Mouse (Mus musculus) midbrain, embryonic 11.5 days (tissue): ENCODE measurements around the gene Gpd2. TPM values are rescaled to one million over a fixed set of nuclear protein-coding genes. Genes with fewer than 3 reads are reported as not detected.

ENCODE experiments used
- ATAC-seq: fragments of 200-750 bp; cut with Nextera tagmentation; 2 replicates; pipeline ENCODE4 v1.8.0; 2017; ENCODE audit warnings: moderate TSS enrichment, moderate library complexity; ENCODE audit not compliant: low FRiP score
- DNase-seq: peaks from one replicate; pipeline ENCODE4 v3.0.0; 2015; ENCODE audit warnings: low spot score; ENCODE audit errors: missing footprints
- H3K27ac ChIP-seq: fragments of 300-500 bp; sonication (generic); 2 replicates; pipeline ENCODE4 v1.5.1; 2014; ENCODE audit warnings: low read depth, low read length
- H3K27me3 ChIP-seq: fragments of 300-500 bp; sonication (generic); 2 replicates; pipeline ENCODE4 v1.6.1; 2014; ENCODE audit warnings: mild to moderate bottlenecking, low read length, moderate library complexity, mixed read lengths; ENCODE audit not compliant: control insufficient read depth, insufficient read depth
- H3K36me3 ChIP-seq: fragments of 300-500 bp; sonication (generic); 2 replicates; pipeline ENCODE4 v1.6.1; 2014; ENCODE audit warnings: mild to moderate bottlenecking, low read length, moderate library complexity, mixed read lengths; ENCODE audit not compliant: control insufficient read depth, insufficient read depth
- H3K4me1 ChIP-seq: fragments of 300-500 bp; sonication (generic); 2 replicates; pipeline ENCODE4 v1.6.1; 2014; ENCODE audit warnings: low read length; ENCODE audit not compliant: control insufficient read depth, insufficient read depth
- H3K4me2 ChIP-seq: fragments of 300-500 bp; sonication (generic); 2 replicates; pipeline ENCODE4 v1.6.1; 2014; ENCODE audit warnings: mild to moderate bottlenecking, moderate library complexity
- H3K4me3 ChIP-seq: fragments of 300-500 bp; sonication (generic); 2 replicates; pipeline ENCODE4 v1.5.1; 2014; ENCODE audit warnings: low read depth, low read length
- H3K9ac ChIP-seq: fragments of 300-500 bp; sonication (generic); 2 replicates; pipeline ENCODE4 v1.6.1; 2014; ENCODE audit warnings: low read length
- H3K9me3 ChIP-seq: fragments of 300-500 bp; sonication (generic); 2 replicates; pipeline ENCODE4 v1.6.1; 2016; ENCODE audit warnings: low read length; ENCODE audit not compliant: control insufficient read depth
- WGBS: fragments of 180-500 bp; shearing (Covaris S2); extraction: QIAGEN DNeasy Blood & Tissue Kit; methylation state at CpG from one replicate; pipeline ENCODE4 v1.1.7; 2014; 5-methylcytosine and 5-hydroxymethylcytosine counted together
- polyA plus RNA-seq: library from polyadenylated mRNA; unstranded; fragments of >200 nt; fragmentation: Nextera tagmentation; extraction: Ambion mirVana; gene quantifications from 2 replicates; pipeline ENCODE4 v1.2.1, GENCODE M21; 2014

Gpd2 gene
- polyA plus RNA-seq, 1 experiment from 2014 or later: 15.8 TPM

GRCm38 (mm10) chr2:57375138-57375837 lies 137.9 kb downstream of the Gpd2 start:
- Histone ChIP-seq H3K4me1 (peaks cover 24% of the 10 kb centered on the region), H3K27ac (no peak overlapping the region), H3K4me2 (no peak overlapping the region)

GRCm38 (mm10) chr2:57378147-57378889 lies 140.9 kb downstream of the Gpd2 start:
- Histone ChIP-seq H3K9me3 (no peaks in the 10 kb centered on the region), H3K4me3 (no peak overlapping the region), H3K4me1 (peaks cover 24% of the 10 kb centered on the region), H3K9ac (no peak overlapping the region), H3K36me3 (no peaks in the 10 kb centered on the region), H3K4me2 (peak overlapping the region; percentile 23; the same call in 1 of the 2 replicates), H3K27me3 (no peaks in the 10 kb centered on the region; the same call in 1 of the 2 replicates), H3K27ac (no peak overlapping the region)
- ATAC-seq (peak; percentile 36), DNase-seq (peak; percentile 89)
- 5% methylated on average over 8 of the region's 8 CpGs for WGBS

More at GRCm38 (mm10) chr2:57375138-57375837, 137.9 kb downstream of the Gpd2 start:
- Histone ChIP-seq H3K36me3 (no peaks in the 10 kb centered on the region), H3K4me3 (no peak overlapping the region), H3K9me3 (no peaks in the 10 kb centered on the region), H3K27me3 (no peaks in the 10 kb centered on the region), H3K9ac (no peak overlapping the region)
- ATAC-seq (peak; percentile 31), DNase-seq (no peak)
- 74% methylated on average over 7 of the region's 7 CpGs for WGBS

GRCm38 (mm10) chr2:57384625-57385024 lies 147.2 kb downstream of the Gpd2 start:
- 83% methylated on average over 2 of the region's 2 CpGs for WGBS
- Histone ChIP-seq H3K4me3 (no peak overlapping the region), H3K27me3 (no peaks in the 10 kb centered on the region; the same call in 1 of the 2 replicates), H3K9me3 (no peaks in the 10 kb centered on the region), H3K27ac (no peak overlapping the region), H3K36me3 (no peaks in the 10 kb centered on the region), H3K4me1 (peaks cover 17% of the 10 kb centered on the region), H3K9ac (no peak overlapping the region), H3K4me2 (no peak overlapping the region)
- DNase-seq (no peak), ATAC-seq (no peak)

GRCm38 (mm10) chr2:57387816-57388215 lies 150.4 kb downstream of the Gpd2 start:
- Histone ChIP-seq H3K9ac (no peak overlapping the region; the same call in 1 of the 2 replicates), H3K9me3 (peaks cover 2% of the 10 kb centered on the region; the same call in 1 of the 2 replicates), H3K27me3 (no peaks in the 10 kb centered on the region), H3K27ac (peak overlapping the region; percentile 71), H3K4me3 (no peak overlapping the region), H3K4me2 (peak overlapping the region; percentile 17; the same call in 1 of the 2 replicates), H3K4me1 (peaks cover 17% of the 10 kb centered on the region), H3K36me3 (no peaks in the 10 kb centered on the region)
- ATAC-seq (peak; percentile 95), DNase-seq (peak; percentile 94)
- WGBS: 8% methylated on average over 7 of the region's 7 CpGs

GRCm38 (mm10) chr2:57395071-57395470 lies 157.6 kb downstream of the Gpd2 start:
- WGBS: 89% methylated on average over 4 of the region's 4 CpGs
- ATAC-seq: no peak
- DNase-seq: no peak
- H3K9me3 ChIP-seq: peaks cover 2% of the 10 kb centered on the region; the same call in 1 of the 2 replicates
- no peak overlapping the region for H3K27ac ChIP-seq
- no peak overlapping the region for H3K4me2 ChIP-seq
- no peak overlapping the region for H3K4me3 ChIP-seq
- H3K27me3 ChIP-seq: no peaks in the 10 kb centered on the region
- no peaks in the 10 kb centered on the region for H3K36me3 ChIP-seq
- no peak overlapping the region for H3K9ac ChIP-seq
- no peaks in the 10 kb centered on the region for H3K4me1 ChIP-seq

GRCm38 (mm10) chr2:57396061-57396460 lies 158.6 kb downstream of the Gpd2 start:
- H3K36me3 ChIP-seq: no peaks in the 10 kb centered on the region
- DNase-seq (no peak), ATAC-seq (no peak)
- no peak overlapping the region for H3K4me3 ChIP-seq
- no peaks in the 10 kb centered on the region for H3K9me3 ChIP-seq
- no peaks in the 10 kb centered on the region for H3K27me3 ChIP-seq
- H3K4me2 ChIP-seq: no peak overlapping the region
- H3K4me1 ChIP-seq: no peaks in the 10 kb centered on the region
- no peak overlapping the region for H3K27ac ChIP-seq
- no peak overlapping the region for H3K9ac ChIP-seq
- WGBS: 90% methylated on average over 13 of the region's 13 CpGs

GRCm38 (mm10) chr2:57397727-57398126 lies 160.3 kb downstream of the Gpd2 start:
- Histone ChIP-seq H3K4me1 (no peaks in the 10 kb centered on the region), H3K9ac (no peak overlapping the region)
- 92% methylated on average over 3 of the region's 3 CpGs for WGBS

GRCm38 (mm10) chr2:57407414-57408019 lies 170.1 kb downstream of the Gpd2 start:
- no peaks in the 10 kb centered on the region for H3K9me3 ChIP-seq
- no peaks in the 10 kb centered on the region for H3K27me3 ChIP-seq
- H3K27ac ChIP-seq: no peak overlapping the region
- no peak for ATAC-seq
- H3K4me2 ChIP-seq: no peak overlapping the region
- no peak for DNase-seq
- H3K4me1 ChIP-seq: no peaks in the 10 kb centered on the region
- no peaks in the 10 kb centered on the region for H3K36me3 ChIP-seq
- no peak overlapping the region for H3K9ac ChIP-seq
- WGBS: 82% methylated on average over 4 of the region's 4 CpGs
- no peak overlapping the region for H3K4me3 ChIP-seq

More at GRCm38 (mm10) chr2:57397727-57398126, 160.3 kb downstream of the Gpd2 start:
- no peak overlapping the region for H3K4me2 ChIP-seq
- H3K4me3 ChIP-seq: no peak overlapping the region
- H3K36me3 ChIP-seq: no peaks in the 10 kb centered on the region
- H3K9me3 ChIP-seq: no peaks in the 10 kb centered on the region
- no peaks in the 10 kb centered on the region for H3K27me3 ChIP-seq
- no peak overlapping the region for H3K27ac ChIP-seq
- ATAC-seq (no peak), DNase-seq (no peak)

- Histone ChIP-seq H3K4me3 (no peak overlapping the region), H3K27ac (no peak overlapping the region), H3K9ac (no peak overlapping the region), H3K4me1 (no peaks in the 10 kb centered on the region), H3K36me3 (no peaks in the 10 kb centered on the region), H3K4me2 (no peak overlapping the region), H3K9me3 (no peaks in the 10 kb centered on the region), H3K27me3 (no peaks in the 10 kb centered on the region)
- no peak for ATAC-seq
- 88% methylated on average over 4 of the region's 4 CpGs for WGBS
- no peak for DNase-seq
Observed at GRCm38 (mm10) chr2:57408413-57408812, 171.0 kb downstream of the Gpd2 start.
